Mouse (Mus musculus): ENCODE results near the gene E2f1.

- TF ChIP-seq CTCF (IDR thresholded peaks at IDR 0.05; ENCODE audit: low read depth) (no peak), EP300 (IDR thresholded peaks at IDR 0.05; ENCODE audit: low read depth) (no peak)
Observed at GRCm38 (mm10) chr2:154526531-154526930, 43.2 kb downstream of the E2f1 start.

All from liver, postnatal 0 days (tissue).